Mouse (Mus musculus) limb, embryonic 12.5 days (tissue): ENCODE measurements around the gene Scyl2. TPM values are rescaled to one million over a fixed set of nuclear protein-coding genes. Genes with fewer than 3 reads are reported as not detected.

ENCODE experiments used
- ATAC-seq: fragments of 200-750 bp; cut with Nextera tagmentation; 2 replicates; pipeline ENCODE4 v1.8.0; 2017; ENCODE audit warnings: low read depth, moderate TSS enrichment; ENCODE audit not compliant: insufficient number of reproducible peaks, insufficient read depth, low FRiP score, low TSS enrichment
- H3K27ac ChIP-seq: fragments of 300-500 bp; sonication (generic); 2 replicates; pipeline ENCODE4 v1.5.1; 2016; ENCODE audit warnings: mild to moderate bottlenecking, moderate library complexity
- H3K27me3 ChIP-seq: fragments of 300-500 bp; sonication (generic); 2 replicates; pipeline ENCODE4 v1.6.1; 2016; ENCODE audit warnings: mild to moderate bottlenecking, moderate library complexity
- H3K36me3 ChIP-seq: fragments of 300-500 bp; sonication (generic); 2 replicates; pipeline ENCODE4 v1.6.1; 2016; ENCODE audit warnings: mild to moderate bottlenecking, moderate library complexity
- H3K4me1 ChIP-seq: fragments of 300-500 bp; sonication (generic); replicated peaks from 2 replicates; pipeline ENCODE4 v1.6.1; 2016
- H3K4me2 ChIP-seq: fragments of 300-500 bp; sonication (generic); 2 replicates; pipeline ENCODE4 v1.6.1; 2016; ENCODE audit warnings: mild to moderate bottlenecking, moderate library complexity
- H3K4me3 ChIP-seq: fragments of 300-500 bp; sonication (generic); replicated peaks from 2 replicates; pipeline ENCODE4 v1.5.1; 2016; ENCODE audit warnings: mild to moderate bottlenecking
- H3K9ac ChIP-seq: fragments of 300-500 bp; sonication (generic); replicated peaks from 2 replicates; pipeline ENCODE4 v1.6.1; 2016; ENCODE audit warnings: mild to moderate bottlenecking, moderate library complexity
- H3K9me3 ChIP-seq: fragments of 300-500 bp; sonication (generic); 2 replicates; pipeline ENCODE4 v1.6.1; 2016; ENCODE audit warnings: mild to moderate bottlenecking, moderate library complexity
- WGBS: fragments of 180-500 bp; shearing (Covaris S2); methylation state at CpG from one replicate; pipeline ENCODE4 v1.1.7; 2016; 5-methylcytosine and 5-hydroxymethylcytosine counted together
- polyA plus RNA-seq: library from polyadenylated mRNA; unstranded; fragments of >200 nt; fragmentation: Nextera tagmentation; extraction: Ambion mirVana; gene quantifications from 2 replicates; pipeline ENCODE4 v1.2.1, GENCODE M21; 2016

Gene Scyl2
- polyA plus RNA-seq, 1 experiment from 2014 or later = 9.7 TPM

DNA sequence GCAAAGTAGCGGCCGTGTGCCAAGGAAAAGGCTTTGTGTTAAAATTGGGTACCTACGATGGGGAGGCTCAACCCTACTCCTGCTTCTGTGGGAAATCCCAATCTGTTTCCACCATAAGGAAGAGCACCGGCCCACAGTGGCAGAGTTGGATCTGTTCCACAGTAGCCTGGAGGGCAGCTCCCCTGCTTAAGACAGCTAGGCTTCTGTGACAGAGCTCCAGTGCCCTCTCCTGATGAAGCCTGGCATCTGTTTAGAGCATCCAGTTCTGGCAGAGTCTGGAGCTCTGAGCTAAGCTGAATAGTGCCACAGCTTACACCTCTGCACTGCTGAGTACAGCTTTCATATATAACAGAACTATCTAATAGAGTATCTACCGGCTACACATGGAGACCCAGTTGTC, 51.1 kb downstream of the Scyl2 start:
- Histone ChIP-seq H3K9me3 (no peaks in the 10 kb centered on the region), H3K4me1 (0 out of 2 replicates have a peak, but pooled peaks cover 4% of the 10 kb centered on the region), H3K27ac (no peak overlapping the region), H3K4me2 (no peak overlapping the region), H3K36me3 (peaks cover 14% of the 10 kb centered on the region), H3K4me3 (no peak overlapping the region), H3K9ac (no peak overlapping the region), H3K27me3 (no peaks in the 10 kb centered on the region)
- ATAC-seq = no peak
- WGBS = 91% methylated on average over 5 of the region's 5 CpGs

- 0 out of 2 replicates have a peak, but pooled peaks cover 4% of the 10 kb centered on the region for H3K4me1 ChIP-seq
- no peak overlapping the region for H3K9ac ChIP-seq
- WGBS = 91% methylated on average over 7 of the region's 7 CpGs
- H3K36me3 ChIP-seq = peaks cover 4% of the 10 kb centered on the region
- no peak overlapping the region for H3K4me2 ChIP-seq
- H3K27ac ChIP-seq = no peak overlapping the region
- H3K9me3 ChIP-seq = no peaks in the 10 kb centered on the region
- no peak overlapping the region for H3K4me3 ChIP-seq
- ATAC-seq = no peak
- H3K27me3 ChIP-seq = no peaks in the 10 kb centered on the region
Observed at GRCm38 (mm10) chr10:89633736-89634426, 52.2 kb downstream of the Scyl2 start.

DNA sequence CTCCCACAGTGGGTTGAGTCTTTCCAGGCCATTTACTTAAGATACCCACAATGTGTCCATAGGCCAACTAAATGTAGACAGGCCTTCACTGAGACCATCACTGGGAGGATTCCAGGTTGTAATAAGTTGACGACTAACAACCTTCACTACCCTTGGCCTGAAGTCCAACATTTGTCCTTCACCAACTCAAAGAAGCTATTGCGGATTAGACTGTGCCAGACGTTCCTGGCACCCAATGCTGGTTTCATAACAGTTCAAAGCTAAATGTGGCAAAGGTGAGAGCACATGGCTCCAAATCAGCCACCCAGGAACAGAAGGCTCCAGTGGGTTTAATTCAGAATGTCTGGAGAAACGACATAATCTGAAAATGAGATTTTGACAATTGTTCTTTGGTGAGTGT, 53.0 kb downstream of the Scyl2 start:
- Histone ChIP-seq H3K4me1 (0 out of 2 replicates have a peak, but pooled peaks cover 4% of the 10 kb centered on the region), H3K27me3 (no peaks in the 10 kb centered on the region), H3K4me3 (no peak overlapping the region), H3K27ac (no peak overlapping the region), H3K9me3 (no peaks in the 10 kb centered on the region), H3K4me2 (no peak overlapping the region), H3K9ac (no peak overlapping the region), H3K36me3 (peaks cover under 1% of the 10 kb centered on the region; the same call in 1 of the 2 replicates)
- WGBS = 87% methylated on average over 4 of the region's 4 CpGs
- ATAC-seq = no peak

DNA sequence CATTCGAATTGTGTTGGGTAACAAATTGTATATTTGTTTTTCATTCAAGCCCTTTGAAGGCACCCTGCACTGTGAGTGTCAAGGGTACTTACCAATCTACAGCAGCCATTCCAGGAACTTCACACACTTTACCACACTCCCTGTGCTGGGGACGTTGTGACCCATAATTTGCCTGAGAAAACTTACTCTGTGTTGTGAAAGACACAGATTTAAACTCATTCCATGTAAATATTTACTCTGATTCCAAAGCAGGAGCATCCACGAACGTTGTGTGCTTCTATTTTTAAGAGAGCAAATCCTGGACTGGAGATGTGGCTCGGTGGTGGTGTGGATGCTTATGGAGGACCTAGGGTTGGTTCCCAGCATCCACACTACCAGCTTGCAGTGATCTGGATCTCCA, 54.3 kb downstream of the Scyl2 start:
- no peak for ATAC-seq
- Histone ChIP-seq H3K36me3 (no peaks in the 10 kb centered on the region), H3K9me3 (no peaks in the 10 kb centered on the region), H3K4me1 (0 out of 2 replicates have a peak, but pooled peaks cover 4% of the 10 kb centered on the region), H3K27me3 (no peaks in the 10 kb centered on the region), H3K27ac (no peak overlapping the region), H3K4me2 (no peak overlapping the region), H3K4me3 (no peak overlapping the region), H3K9ac (no peak overlapping the region)
- WGBS = 66% methylated on average over 5 of the region's 5 CpGs

- Histone ChIP-seq H3K27me3 (no peaks in the 10 kb centered on the region), H3K9me3 (no peaks in the 10 kb centered on the region), H3K4me2 (no peak overlapping the region), H3K4me3 (no peak overlapping the region), H3K27ac (no peak overlapping the region), H3K36me3 (no peaks in the 10 kb centered on the region), H3K9ac (no peak overlapping the region), H3K4me1 (0 out of 2 replicates have a peak, but pooled peaks cover 2% of the 10 kb centered on the region)
- WGBS = 91% methylated on average over 1 of the region's 1 CpGs
- ATAC-seq = 0 out of 2 replicates have a peak, but pooled peaks have one; percentile 29
Observed at GRCm38 (mm10) chr10:89630564-89630963, 55.5 kb downstream of the Scyl2 start.

DNA sequence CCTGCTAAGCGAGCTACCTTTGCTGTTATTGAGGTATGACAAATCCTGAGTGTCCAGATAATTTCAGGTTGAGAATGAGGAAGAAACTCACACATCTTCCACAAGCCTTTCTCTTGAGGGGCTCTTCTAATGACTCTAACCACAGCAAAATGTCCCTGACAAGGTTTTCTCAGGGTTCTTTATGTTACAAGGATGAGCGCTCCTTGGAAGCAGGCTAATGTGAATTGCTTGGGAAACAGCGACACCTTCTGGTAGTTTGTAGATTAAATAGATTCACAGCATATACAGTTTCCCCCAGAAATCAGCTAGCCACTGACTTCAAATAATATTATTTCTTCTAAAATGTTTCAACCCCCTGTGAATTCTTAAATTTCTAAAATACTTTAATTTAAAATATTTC, 56.0 kb downstream of the Scyl2 start:
- no peaks in the 10 kb centered on the region for H3K9me3 ChIP-seq
- WGBS = 33% methylated on average over 3 of the region's 3 CpGs
- H3K4me1 ChIP-seq = no peaks in the 10 kb centered on the region
- no peak for ATAC-seq
- no peak overlapping the region for H3K4me3 ChIP-seq
- no peak overlapping the region for H3K4me2 ChIP-seq
- H3K27ac ChIP-seq = no peak overlapping the region
- H3K27me3 ChIP-seq = no peaks in the 10 kb centered on the region
- no peak overlapping the region for H3K9ac ChIP-seq
- H3K36me3 ChIP-seq = no peaks in the 10 kb centered on the region

DNA sequence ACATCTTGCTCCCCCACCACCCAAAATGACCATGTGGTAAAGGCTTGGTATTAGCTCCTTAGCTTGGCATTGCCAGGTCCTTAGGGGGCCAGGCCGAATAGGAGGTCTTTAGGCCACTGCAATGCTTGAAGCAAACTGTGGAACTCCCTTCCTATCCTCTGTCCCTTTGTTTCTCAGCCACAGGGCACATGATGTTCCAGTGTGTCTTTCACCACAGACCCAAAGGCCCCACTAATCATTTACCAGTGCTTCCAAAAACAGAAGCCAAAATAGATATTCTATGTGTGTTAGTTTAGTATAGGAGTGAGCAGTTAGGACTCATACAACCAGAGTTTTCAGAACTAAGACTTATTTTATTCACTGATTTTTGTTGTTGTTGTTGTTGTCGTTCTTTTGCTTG, 59.4 kb downstream of the Scyl2 start:
- Histone ChIP-seq H3K9me3 (no peaks in the 10 kb centered on the region), H3K4me3 (no peak overlapping the region), H3K27ac (no peak overlapping the region), H3K4me2 (no peak overlapping the region), H3K4me1 (no peaks in the 10 kb centered on the region), H3K27me3 (no peaks in the 10 kb centered on the region), H3K9ac (no peak overlapping the region), H3K36me3 (no peaks in the 10 kb centered on the region)
- WGBS = 94% methylated on average over 2 of the region's 2 CpGs
- ATAC-seq = no peak

DNA sequence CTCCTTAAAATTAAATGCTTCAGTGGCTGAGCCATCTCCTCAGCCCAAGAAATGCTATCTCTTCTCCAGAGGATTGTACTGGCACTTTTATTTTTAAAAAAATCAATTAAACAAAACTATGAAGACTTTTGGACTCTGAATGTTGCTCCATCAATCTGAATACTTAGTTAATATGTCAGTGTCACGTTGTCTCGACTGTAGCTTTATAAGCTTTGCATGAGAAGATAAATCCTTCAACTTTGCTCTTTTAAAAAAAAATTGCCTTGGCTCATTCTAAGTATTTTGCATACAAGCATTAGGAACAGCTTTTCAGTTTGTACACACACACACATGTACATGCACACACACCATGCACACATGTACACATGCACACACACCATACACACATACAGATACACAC, 61.9 kb downstream of the Scyl2 start:
- no peak overlapping the region for H3K9ac ChIP-seq
- H3K4me2 ChIP-seq = no peak overlapping the region
- H3K9me3 ChIP-seq = no peaks in the 10 kb centered on the region
- no peak overlapping the region for H3K4me3 ChIP-seq
- H3K27ac ChIP-seq = no peak overlapping the region
- ATAC-seq = no peak
- no peaks in the 10 kb centered on the region for H3K27me3 ChIP-seq
- no peaks in the 10 kb centered on the region; the same call in 1 of the 2 replicates for H3K4me1 ChIP-seq
- H3K36me3 ChIP-seq = no peaks in the 10 kb centered on the region
- 89% methylated on average over 2 of the region's 2 CpGs for WGBS

DNA sequence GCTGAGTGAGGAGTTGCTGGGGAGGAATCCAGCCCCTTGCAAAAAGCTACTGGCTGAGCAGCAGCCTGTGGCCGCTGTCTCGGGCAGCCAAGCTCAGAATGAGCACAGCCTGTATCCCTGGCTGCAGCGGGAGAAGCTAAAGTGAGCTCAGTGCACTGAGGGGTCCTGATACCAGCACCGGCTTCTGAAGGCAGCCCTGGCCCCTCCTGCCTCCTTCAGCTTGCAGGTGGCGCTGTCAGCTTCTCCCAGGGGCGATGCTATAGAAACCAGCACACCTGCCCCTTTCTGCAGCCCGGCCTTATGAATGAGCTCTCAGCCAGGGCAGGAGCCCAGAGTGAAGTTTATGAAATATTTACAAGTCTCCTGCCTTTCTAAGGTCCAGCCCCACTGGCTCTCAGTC, 65.0 kb downstream of the Scyl2 start, which contains the start of gene Slc17a8:
Gene Slc17a8, minus strand, starts transcription at position 125 of the 400 bp plus-strand sequence.
- H3K36me3 ChIP-seq = no peaks in the 10 kb centered on the region
- H3K4me3 ChIP-seq = no peak within 1 kb of the TSS
- no peaks in the 10 kb centered on the region; the same call in 1 of the 2 replicates for H3K4me1 ChIP-seq
- no peak for ATAC-seq
- no peaks in the 10 kb centered on the region for H3K27me3 ChIP-seq
- peak within 1 kb of the TSS; percentile 26; the same call in 1 of the 2 replicates for H3K4me2 ChIP-seq
- no peak within 1 kb of the TSS for H3K27ac ChIP-seq
- WGBS = 22% methylated on average over 7 of the region's 7 CpGs
- H3K9ac ChIP-seq = no peak within 1 kb of the TSS
- H3K9me3 ChIP-seq = no peaks in the 10 kb centered on the region

GRCm38 (mm10) chr10:89599311-89599710, 86.8 kb downstream of the Scyl2 start:
- Histone ChIP-seq H3K9me3 (no peaks in the 10 kb centered on the region), H3K4me3 (no peak overlapping the region), H3K27ac (no peak overlapping the region), H3K4me2 (no peak overlapping the region), H3K27me3 (no peaks in the 10 kb centered on the region), H3K9ac (no peak overlapping the region), H3K36me3 (no peaks in the 10 kb centered on the region), H3K4me1 (no peaks in the 10 kb centered on the region)
- 78% methylated on average over 5 of the region's 5 CpGs for WGBS
- ATAC-seq = no peak

- WGBS = 77% methylated on average over 4 of the region's 4 CpGs
- Histone ChIP-seq H3K27ac (no peak overlapping the region), H3K9ac (no peak overlapping the region), H3K36me3 (no peaks in the 10 kb centered on the region), H3K27me3 (no peaks in the 10 kb centered on the region), H3K9me3 (no peaks in the 10 kb centered on the region), H3K4me3 (no peak overlapping the region), H3K4me2 (no peak overlapping the region), H3K4me1 (no peaks in the 10 kb centered on the region)
- ATAC-seq = no peak
Observed at GRCm38 (mm10) chr10:89597275-89597674, 88.8 kb downstream of the Scyl2 start.

- Histone ChIP-seq H3K4me3 (no peak overlapping the region), H3K4me2 (no peak overlapping the region), H3K27me3 (no peaks in the 10 kb centered on the region), H3K27ac (no peak overlapping the region), H3K4me1 (no peaks in the 10 kb centered on the region), H3K9me3 (no peaks in the 10 kb centered on the region), H3K9ac (no peak overlapping the region), H3K36me3 (no peaks in the 10 kb centered on the region)
- ATAC-seq = no peak
- WGBS = 67% methylated on average over 5 of the region's 5 CpGs
Observed at GRCm38 (mm10) chr10:89595935-89596334, 90.2 kb downstream of the Scyl2 start.
